Mouse (Mus musculus) G1E-ER4 (cell line): Measurements from ENCODE around the gene Ubr7. TPM values are rescaled to one million over a fixed set of nuclear protein-coding genes. Genes with fewer than 3 reads are reported as not detected.

Experiments used
- GATA1 ChIP-seq: IDR thresholded peaks from one replicate; pipeline ENCODE4 v1.8.0; 2012; ENCODE audit warnings: low read length, inconsistent platforms
- polyA plus RNA-seq: library from polyadenylated mRNA; stranded (reverse); fragments of >175 nt; gene quantifications from 2 replicates; pipeline ENCODE4 v1.2.3, GENCODE M21; 2012

Gene Ubr7
- polyA plus RNA-seq, 1 experiment: 47.1 TPM

DNA sequence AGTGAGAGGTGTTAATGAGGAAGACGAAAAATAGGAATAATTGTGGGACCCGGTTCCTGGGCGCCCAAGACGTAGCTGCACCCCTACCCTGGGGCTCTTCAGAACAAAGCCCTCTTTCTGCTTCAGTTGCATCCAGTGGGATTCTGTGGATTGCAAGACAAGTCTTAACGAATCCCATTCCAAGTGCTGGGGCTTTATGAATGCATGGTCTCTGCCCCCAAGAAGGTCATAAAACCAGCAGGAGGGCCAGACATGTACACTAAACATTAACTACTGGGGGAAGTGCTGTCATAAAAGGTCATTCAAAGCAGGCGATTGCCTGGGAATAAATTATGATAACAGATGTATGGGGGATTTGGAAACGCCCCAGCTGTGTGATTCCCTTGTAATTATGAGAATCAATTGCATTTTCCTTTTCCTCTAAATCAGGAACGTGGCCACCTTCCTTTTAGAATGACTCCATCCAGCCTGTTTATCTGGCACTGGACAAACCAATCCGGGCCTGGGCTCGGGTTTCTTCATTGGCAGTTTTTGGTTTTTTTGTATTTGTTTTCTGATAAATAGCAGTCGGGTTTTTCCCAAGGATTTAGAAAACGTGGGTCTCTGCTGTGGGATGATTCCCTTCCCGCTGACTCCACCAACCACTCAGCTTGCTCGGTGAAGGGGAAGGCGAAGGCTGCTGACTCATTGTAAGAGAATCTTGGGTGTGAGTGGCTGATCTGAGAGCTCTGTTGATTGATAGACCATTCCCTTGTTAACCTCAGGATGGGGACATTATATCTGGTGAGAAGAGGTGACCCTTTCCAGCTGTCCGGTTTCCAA, 26.8 kb upstream of the Ubr7 start:
- TF ChIP-seq GATA1: no peak

- TF ChIP-seq GATA1: no peak
Measured at GRCm38 (mm10) chr12:102733381-102733780, 24.4 kb upstream of the Ubr7 start.

GRCm38 (mm10) chr12:102739096-102739495, 18.7 kb upstream of the Ubr7 start:
- TF ChIP-seq GATA1: no peak

DNA sequence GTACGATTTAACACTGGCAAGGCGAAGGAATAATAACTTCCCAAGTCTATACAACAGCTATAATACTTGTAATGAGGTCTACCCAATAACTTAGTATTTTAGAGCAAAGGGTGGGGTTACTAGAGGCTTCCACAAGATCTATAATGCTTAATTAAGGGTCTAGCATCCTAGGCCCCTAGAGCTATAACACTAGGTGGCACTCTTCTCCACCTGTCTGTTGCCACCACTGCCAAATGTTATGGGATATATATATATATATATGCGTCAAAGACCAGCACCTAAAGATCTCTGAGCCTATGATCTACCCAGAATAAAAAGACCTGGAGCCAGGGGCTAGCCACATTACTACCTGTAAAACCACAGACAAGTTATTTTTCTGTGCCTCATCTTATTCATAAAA, 17.5 kb upstream of the Ubr7 start:
- no peak for TF ChIP-seq GATA1

- no peak for TF ChIP-seq GATA1
Measured at GRCm38 (mm10) chr12:102742056-102742455, 15.7 kb upstream of the Ubr7 start.

GRCm38 (mm10) chr12:102743036-102743588, 14.7 kb upstream of the Ubr7 start:
- TF ChIP-seq GATA1: no peak

DNA sequence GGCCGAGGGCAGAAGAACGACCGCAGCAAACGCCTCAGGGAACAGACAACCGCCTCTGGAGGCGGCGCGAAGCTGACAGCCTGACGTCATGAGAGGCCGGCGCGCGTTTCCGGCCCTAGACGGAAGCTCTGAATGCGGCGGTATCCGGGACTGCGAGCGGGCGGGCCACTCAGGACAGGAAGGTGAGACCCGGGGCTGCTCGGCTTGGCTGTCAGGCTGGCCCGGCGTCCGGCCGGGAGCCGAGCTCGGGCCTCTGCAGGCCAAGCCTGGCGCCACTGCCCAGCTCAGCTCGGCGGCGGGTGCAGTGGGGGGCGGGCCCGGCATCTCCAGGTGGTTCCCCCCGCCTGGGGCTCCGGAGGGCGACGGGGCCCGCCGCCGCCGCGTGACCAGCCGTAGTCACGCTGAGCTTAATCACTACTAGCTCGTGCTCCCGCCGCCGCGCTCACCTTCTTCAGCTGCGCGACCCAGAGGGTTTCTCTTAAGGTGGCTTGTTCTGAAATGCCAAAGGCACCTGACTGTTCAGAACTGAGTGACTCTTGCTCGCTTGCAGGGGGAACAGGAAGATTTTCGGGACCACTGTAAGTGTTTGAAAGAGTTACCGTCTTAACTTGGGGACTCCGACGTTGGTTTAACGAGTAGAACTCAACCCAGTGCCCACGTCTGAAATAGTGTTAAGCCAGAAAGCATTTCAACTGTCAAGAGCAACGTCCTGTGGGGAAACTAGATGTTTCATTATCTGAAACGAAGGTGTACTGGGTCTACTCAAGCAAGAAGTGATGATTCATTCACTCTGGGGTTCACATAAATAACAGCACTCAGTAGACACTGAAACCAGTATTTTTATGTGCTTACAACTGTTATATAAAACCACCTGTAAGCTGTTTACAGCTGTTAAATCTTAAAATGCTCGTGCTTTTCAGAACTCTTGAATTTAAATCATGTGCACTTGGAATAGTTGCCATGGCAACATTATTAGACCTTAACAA, 13.9 kb upstream of the Ubr7 start, which contains the start of the genes Moap1 and Tmem251:
Moap1 (minus strand) TSS at position 73 of the 986 bp plus-strand sequence.
Tmem251 (plus strand) TSS at position 174 of the 986 bp plus-strand sequence.
- TF ChIP-seq GATA1: no peak

DNA sequence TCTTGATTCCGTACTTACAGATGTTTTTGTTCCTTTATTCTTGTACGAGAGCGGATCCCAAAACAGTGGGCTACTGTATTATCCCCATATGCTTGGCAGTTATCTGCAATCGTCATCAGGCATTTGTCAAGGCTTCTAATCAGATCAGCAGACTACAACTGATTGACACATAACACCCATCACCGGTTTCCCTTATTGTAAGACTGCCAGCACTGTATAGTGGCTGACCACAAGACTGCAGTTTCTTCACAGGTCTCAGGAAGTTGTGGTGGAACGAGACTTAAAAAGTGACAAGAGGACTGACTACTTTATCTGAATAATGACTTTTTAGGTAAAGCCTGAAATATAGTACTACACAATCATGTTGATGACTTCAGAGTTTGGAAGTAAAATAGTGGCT, 12.9 kb upstream of the Ubr7 start:
- peak; percentile 59 for TF ChIP-seq GATA1

DNA sequence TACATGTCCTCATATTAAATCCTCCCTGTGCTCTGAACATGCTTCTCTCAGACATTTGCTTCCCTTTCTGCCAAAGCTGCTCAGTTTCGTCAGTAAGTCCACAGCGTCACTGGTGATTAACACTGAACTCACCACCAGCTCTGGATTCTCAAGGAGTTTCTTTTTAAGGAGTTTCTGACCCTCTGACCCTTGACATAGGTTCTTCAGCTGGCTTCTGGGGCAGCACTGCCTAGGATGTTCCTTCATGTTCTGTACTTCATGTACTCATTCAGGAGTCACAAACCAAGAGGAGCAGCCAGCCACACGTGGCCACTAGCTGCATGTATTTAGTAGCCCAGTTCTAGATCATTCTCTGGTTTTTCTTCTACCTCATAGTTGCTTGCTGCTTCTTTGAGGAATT, 9.5 kb upstream of the Ubr7 start:
- no peak for TF ChIP-seq GATA1

DNA sequence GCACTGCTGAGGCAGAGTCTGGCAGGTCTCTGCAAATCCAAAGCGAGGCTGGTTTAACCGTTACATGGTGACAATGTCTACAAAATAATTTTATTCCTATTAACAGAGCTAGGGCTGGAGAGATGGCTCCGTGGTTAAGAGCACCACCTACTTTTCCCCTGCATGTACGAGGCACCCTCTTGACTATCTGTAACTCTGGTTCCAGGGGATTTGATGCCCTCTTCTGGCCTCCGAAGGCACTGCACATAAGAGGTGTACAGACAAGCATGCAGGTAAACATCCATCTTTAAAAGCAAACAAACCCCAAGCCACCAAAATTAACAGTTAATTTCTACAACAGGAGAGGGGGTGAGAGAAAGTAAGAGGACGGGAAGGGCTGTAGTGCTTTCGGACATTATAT, 1.5 kb upstream of the Ubr7 start:
- TF ChIP-seq GATA1: no peak

GRCm38 (mm10) chr12:102757055-102757688, 595 bp upstream of the Ubr7 start:
- TF ChIP-seq GATA1: no peak

DNA sequence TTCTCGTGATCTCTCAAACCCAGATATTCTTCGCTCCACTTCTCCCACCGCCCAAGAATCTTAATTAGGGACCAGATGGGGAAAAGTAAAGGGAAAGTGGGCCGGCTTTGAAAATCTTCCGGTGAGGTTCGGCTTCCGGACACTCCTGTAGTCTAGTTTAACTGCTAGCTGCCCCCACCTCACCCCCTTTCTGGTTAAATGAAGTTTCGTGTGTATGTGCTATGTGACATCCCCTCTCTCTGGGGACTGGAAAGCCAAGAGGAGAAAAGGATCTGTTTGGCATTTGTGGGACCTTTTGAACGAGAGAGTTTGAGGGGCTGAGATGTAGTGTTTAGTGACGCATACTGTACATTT, 613 bp downstream of the Ubr7 start, which contains the start of gene Gm20604:
Gm20604 (minus strand) TSS at position 270 of the 354 bp plus-strand sequence.
- TF ChIP-seq GATA1: no peak

GRCm38 (mm10) chr12:102758936-102759335, 1.2 kb downstream of the Ubr7 start:
- no peak for TF ChIP-seq GATA1

GRCm38 (mm10) chr12:102761668-102762067, 3.9 kb downstream of the Ubr7 start:
- TF ChIP-seq GATA1: no peak

GRCm38 (mm10) chr12:102763696-102764095, 5.9 kb downstream of the Ubr7 start:
- no peak for TF ChIP-seq GATA1

DNA sequence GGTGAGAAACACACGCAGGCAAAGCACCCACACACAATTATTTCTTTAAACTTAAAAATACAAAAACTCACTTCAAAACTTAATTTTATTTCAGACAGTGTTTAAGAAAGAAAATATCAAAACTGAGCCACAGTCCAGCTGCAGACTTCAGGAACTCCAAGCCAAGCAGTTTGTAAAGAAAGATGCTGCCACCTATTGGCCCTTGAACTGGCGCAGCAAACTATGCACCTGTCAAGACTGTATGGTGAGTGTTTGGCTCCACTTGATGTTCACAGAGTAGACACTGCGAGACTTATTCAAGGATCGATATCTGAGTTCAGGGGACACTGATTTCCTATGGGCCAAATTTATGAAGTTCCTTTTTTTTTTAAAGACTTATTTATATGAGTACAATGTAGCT, 11.2 kb downstream of the Ubr7 start:
- no peak for TF ChIP-seq GATA1
